Mouse (Mus musculus): ENCODE data around the gene Armc9. TPM values are rescaled to one million over a fixed set of nuclear protein-coding genes. Genes with fewer than 3 reads are reported as not detected.

Armc9 gene
- total RNA-seq, 2 experiments from 2014 or later, result 3.2 to 3.4 TPM

DNA sequence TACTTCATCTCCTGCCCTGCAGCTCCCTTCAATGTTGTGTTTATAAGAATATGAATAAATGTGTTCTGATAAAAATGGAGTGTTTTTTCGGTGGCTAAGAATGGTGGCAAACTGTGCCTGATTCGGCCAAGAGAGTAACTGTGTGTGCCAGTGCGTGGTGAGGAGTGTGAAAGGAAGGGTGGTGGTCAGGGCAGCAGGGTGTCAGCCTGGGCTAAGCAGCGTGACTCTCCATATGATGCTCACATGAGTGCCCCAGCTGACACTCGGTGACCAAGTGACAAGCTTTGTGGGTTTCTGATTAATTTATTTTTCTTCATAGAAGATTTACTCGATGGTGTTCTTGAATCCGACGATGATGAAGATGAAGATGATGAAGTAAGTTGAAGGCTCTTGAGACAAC is 58.2 kb downstream of the Armc9 start:
- no peak for DNase-seq (ENCODE audit: low spot score)
- intact Hi-C loops (cut with DNase I), result no loop called here

- intact Hi-C loops (cut with DNase I), result loop anchor here (1.0 kb wide), 1 partner anchor 125 kb away; no protein-coding TSS in a partner anchor
- DNase-seq (ENCODE audit: low spot score), result peak; percentile 35
These were observed 59.6 kb downstream of the Armc9 start for GRCm38 (mm10) chr1:86214158-86214557.

DNA sequence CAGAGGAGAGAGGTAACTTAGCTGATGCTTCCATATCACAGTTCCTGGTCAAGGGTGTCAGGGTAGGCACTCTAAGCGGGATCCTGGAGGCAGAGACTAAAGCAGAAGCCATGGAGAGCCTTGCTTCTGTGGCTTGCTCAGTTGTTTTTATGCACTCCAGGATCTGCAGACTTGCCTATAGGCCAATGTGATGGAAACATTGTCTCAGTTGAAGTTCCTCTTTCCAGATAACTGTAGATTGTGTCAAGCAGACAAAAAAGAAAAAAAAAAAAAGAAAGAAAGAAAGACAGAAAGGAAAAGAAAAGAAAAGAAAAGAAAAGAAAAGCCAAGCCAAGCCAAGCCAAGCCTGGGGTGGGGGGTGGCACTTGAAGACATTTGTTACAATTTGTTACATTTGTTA is 60.7 kb downstream of the Armc9 start:
- intact Hi-C loops (cut with DNase I), result no loop called here
- no peak for DNase-seq (ENCODE audit: low spot score)

GRCm38 (mm10) chr1:86216412-86216811 is 61.8 kb downstream of the Armc9 start:
- no peak for DNase-seq (ENCODE audit: low spot score)
- intact Hi-C loops (cut with DNase I), result no loop called here

- no peak for DNase-seq (ENCODE audit: low spot score)
- intact Hi-C loops (cut with DNase I), result no loop called here
These were observed 63.4 kb downstream of the Armc9 start for GRCm38 (mm10) chr1:86217976-86218375.

- no peak for DNase-seq (ENCODE audit: low spot score)
- intact Hi-C loops (cut with DNase I), result no loop called here
These were observed 70.6 kb downstream of the Armc9 start for GRCm38 (mm10) chr1:86225195-86225594.

DNA sequence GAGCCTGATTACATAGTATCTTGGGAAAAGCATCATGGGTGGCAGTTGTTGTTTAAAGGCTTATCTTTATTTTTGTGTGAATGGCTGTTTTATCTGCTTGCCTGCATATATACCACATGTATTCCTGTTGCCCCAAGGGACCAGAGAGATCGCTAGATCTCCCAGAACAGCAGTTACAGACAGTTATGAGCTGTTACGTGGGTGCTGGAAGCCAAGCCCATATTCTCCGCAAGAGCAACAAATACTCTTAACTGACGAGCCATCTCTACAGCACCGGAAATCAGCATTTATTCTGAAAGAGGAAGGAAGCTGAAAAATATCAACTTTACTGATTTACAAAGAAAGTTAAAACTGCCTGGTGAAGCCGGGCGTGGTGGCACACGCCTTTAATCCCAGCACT is 74.1 kb downstream of the Armc9 start:
- intact Hi-C loops (cut with DNase I), result no loop called here
- no peak for DNase-seq (ENCODE audit: low spot score)

DNA sequence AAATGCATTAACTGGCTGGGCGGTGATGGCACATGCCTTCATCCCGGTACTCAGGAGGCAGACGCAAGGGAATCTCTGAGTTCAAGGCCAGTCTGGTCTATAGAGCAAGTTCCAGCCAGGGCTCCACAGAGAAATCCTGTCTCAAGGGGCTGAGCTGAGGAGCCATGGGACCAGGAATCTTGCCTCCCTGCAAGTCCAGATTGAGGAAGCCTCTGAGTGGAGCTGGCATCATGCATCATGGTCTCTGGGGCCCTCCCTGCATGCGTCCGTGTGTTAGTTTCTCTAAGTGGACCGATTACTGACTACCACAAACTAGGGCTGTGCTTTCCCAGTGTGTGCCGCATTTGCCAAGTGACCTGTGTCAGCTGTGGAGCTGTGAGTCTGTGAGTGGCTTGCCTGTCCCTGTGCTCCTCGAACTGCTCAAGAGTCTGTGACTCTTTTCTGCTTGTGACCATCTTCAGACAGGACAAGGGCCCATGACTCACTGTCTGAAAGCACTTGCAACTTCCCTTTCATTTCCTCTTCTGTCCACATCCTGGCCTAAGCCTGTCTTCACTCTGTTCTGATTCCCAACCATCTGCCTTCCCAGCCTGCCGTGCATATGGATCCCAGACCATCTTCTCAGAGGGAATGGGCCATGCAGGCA is 74.7 kb downstream of the Armc9 start:
- intact Hi-C loops (cut with DNase I), result no loop called here
- DNase-seq (ENCODE audit: low spot score), result no peak

DNA sequence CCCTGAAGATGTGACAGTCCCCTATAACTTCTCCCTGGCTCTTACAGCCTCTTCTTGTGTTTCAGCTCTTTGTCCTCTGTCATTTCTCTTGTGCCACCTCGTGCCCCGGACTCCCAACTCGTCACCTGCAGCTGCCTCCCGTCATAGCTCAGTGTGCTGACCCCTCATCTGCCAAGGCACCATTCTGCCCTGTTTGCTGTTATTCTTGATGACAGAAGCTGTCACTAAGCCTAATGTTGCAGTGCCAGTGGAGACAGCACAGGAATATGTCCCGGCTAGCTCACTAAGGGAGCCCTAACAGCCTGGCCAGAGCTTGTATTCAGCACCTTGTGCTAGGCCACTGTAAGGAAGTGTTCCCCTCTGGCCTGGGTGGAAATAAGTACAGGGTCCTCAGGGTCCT is 78.1 kb downstream of the Armc9 start:
- no peak for DNase-seq (ENCODE audit: low spot score)
- intact Hi-C loops (cut with DNase I), result no loop called here

- DNase-seq (ENCODE audit: low spot score), result no peak
- intact Hi-C loops (cut with DNase I), result no loop called here
These were observed 79.2 kb downstream of the Armc9 start for GRCm38 (mm10) chr1:86233808-86234207.

DNA sequence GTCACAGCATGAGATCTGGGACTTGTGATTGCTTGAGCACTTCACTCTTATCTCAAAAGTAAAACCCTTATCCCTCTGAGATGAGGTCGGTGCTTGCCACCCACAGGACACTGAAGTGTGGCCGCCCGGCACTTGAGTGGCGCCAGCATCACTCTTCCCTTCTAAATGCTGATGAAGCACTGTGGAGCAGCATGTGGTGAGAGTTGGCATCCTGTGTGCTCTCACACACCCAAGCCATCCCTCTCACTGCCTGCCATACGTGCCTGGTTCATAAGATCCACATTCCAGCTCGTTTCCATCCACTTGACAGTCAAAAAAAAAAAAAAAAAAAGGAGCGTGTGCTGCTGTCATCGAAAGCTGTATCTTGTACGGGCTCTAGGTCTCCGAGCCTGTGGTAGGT is 80.5 kb downstream of the Armc9 start:
- intact Hi-C loops (cut with DNase I), result no loop called here
- no peak for DNase-seq (ENCODE audit: low spot score)

- intact Hi-C loops (cut with DNase I), result no loop called here
- DNase-seq (ENCODE audit: low spot score), result no peak
These were observed 81.9 kb downstream of the Armc9 start for GRCm38 (mm10) chr1:86236442-86236841.

- no peak for DNase-seq (ENCODE audit: low spot score)
- intact Hi-C loops (cut with DNase I), result no loop called here
These were observed 84.4 kb downstream of the Armc9 start for GRCm38 (mm10) chr1:86239010-86239409.

GRCm38 (mm10) chr1:86239871-86240270 is 85.3 kb downstream of the Armc9 start:
- intact Hi-C loops (cut with DNase I), result no loop called here
- no peak for DNase-seq (ENCODE audit: low spot score)

- no peak for DNase-seq (ENCODE audit: low spot score)
- intact Hi-C loops (cut with DNase I), result no loop called here
These were observed 86.4 kb downstream of the Armc9 start for GRCm38 (mm10) chr1:86240959-86241358.

GRCm38 (mm10) chr1:86243490-86243889 is 88.9 kb downstream of the Armc9 start:
- no peak for DNase-seq (ENCODE audit: low spot score)
- intact Hi-C loops (cut with DNase I), result no loop called here

DNA sequence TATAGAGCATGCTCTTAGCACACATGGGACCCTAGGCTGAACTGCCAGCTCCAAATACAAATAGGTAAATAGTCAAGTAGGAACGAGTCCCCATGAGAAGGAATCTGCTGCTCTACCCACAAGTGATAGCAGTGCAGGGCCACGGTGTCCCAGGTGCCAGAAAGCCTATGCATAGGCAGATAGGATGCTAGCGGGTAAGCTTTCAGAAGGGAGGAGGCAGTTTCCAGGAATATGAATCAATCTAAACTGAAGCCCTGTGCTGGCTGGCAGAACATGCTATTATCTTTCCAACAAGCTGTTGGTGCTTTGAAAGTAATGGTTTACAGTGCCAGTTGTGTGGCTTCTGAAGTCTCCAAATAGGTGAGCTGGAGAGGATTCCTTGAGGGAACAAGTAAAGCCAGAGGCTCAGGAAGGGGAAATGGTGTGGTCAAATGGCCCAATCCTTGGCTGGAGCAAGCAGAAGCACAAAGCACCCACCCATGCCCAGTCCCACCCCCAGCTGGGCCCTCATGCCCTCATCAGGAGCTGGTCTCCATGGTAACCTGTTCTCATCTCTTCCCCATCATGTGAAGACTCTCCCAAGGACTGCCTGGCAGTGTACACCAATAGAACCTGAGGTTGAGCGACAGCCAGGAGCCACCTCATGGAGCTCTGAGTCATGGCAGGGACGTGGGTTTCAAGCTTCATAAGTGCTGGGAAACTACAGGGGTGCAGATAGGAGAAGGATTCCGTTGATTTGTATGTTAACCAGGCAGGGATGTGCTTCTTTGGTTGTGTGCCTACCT is 90.9 kb downstream of the Armc9 start:
- intact Hi-C loops (cut with DNase I), result no loop called here
- no peak for DNase-seq (ENCODE audit: low spot score)

- no peak for DNase-seq (ENCODE audit: low spot score)
- intact Hi-C loops (cut with DNase I), result no loop called here
These were observed 98.8 kb downstream of the Armc9 start for GRCm38 (mm10) chr1:86253410-86253809.

GRCm38 (mm10) chr1:86256311-86256710 is 101.7 kb downstream of the Armc9 start:
- DNase-seq (ENCODE audit: low spot score), result no peak
- intact Hi-C loops (cut with DNase I), result no loop called here

- intact Hi-C loops (cut with DNase I), result no loop called here
- DNase-seq (ENCODE audit: low spot score), result no peak
These were observed 102.6 kb downstream of the Armc9 start for GRCm38 (mm10) chr1:86257228-86257627.

DNA sequence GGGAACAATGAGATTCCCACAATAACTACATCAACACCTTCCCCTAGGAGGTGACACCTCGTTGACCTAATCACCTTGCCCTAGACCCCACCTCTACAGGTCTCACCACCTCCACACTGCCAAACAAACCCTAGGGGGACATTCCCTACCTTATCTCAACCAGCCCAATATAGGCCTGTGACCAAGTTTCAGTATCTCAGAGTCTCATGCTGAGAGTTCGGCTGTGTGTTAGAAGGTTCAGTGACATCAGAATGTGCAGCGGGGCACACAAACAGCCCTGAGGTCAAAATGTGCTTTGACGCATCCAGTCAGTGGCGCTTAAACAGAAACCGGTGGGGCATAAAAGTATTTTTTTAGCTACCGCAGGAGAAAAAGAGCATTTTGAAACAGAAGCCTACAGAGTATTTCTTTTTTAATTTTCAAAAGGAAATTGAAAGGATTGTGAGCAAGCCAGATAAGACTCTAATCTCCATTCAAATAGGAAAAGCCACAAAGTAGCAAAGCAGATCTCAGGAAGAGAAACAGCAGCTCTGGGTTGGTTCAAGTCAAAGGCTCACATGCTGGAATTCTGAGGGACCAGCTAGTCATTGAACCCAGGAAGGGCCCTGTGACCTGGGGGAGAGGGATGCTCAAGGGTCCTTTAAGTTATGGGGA is 103.7 kb downstream of the Armc9 start:
- DNase-seq (ENCODE audit: low spot score), result no peak
- intact Hi-C loops (cut with DNase I), result no loop called here

Measured in heart, postnatal 25 days (tissue).